Mouse (Mus musculus) forebrain, embryonic 14.5 days (tissue): ENCODE measurements around the gene Arhgap10. TPM values are rescaled to one million over a fixed set of nuclear protein-coding genes. Genes with fewer than 3 reads are reported as not detected.

Experiments used
- ATAC-seq: fragments of 200-750 bp; cut with Nextera tagmentation; 2 replicates; pipeline ENCODE4 v1.8.0; 2017; ENCODE audit warnings: mild to moderate bottlenecking, moderate library complexity
- DNase-seq: peaks from one replicate; pipeline ENCODE4 v3.0.0-alpha.2; 2015; ENCODE audit warnings: low spot score
- H3K27ac ChIP-seq: fragments of 300-500 bp; sonication (generic); 2 replicates; pipeline ENCODE4 v1.5.1; 2014; ENCODE audit warnings: low read depth, mild to moderate bottlenecking, control low read depth, low read length, moderate library complexity
- H3K27me3 ChIP-seq: fragments of 300-500 bp; sonication (generic); replicated peaks from 2 replicates; pipeline ENCODE4 v1.6.1; 2014; ENCODE audit warnings: low read length, control low read depth, mixed read lengths; ENCODE audit not compliant: control insufficient read depth, insufficient read depth
- H3K36me3 ChIP-seq: fragments of 300-500 bp; sonication (generic); 2 replicates; pipeline ENCODE4 v1.6.1; 2014; ENCODE audit warnings: low read length, control low read depth; ENCODE audit not compliant: control insufficient read depth, insufficient read depth
- H3K4me1 ChIP-seq: fragments of 300-500 bp; sonication (generic); 2 replicates; pipeline ENCODE4 v1.6.1; 2014; ENCODE audit warnings: antibody characterized with exemption, low read length, control low read depth; ENCODE audit not compliant: control insufficient read depth, insufficient read depth
- H3K4me2 ChIP-seq: fragments of 300-500 bp; sonication (generic); 2 replicates; pipeline ENCODE4 v1.6.1; 2014; ENCODE audit warnings: mild to moderate bottlenecking, control low read depth, low read length
- H3K4me3 ChIP-seq: fragments of 300-500 bp; sonication (generic); 2 replicates; pipeline ENCODE4 v1.5.1; 2014; ENCODE audit warnings: low read depth, low read length, control low read depth
- H3K9ac ChIP-seq: fragments of 300-500 bp; sonication (generic); 2 replicates; pipeline ENCODE4 v1.6.1; 2014; ENCODE audit warnings: mild to moderate bottlenecking, low read length, control low read depth, moderate library complexity
- H3K9me3 ChIP-seq: fragments of 300-500 bp; sonication (generic); replicated peaks from 2 replicates; pipeline ENCODE4 v1.6.1; 2016; ENCODE audit warnings: low read length, control low read depth, mixed read lengths; ENCODE audit not compliant: control insufficient read depth
- WGBS: fragments of 180-500 bp; shearing (Covaris S2); extraction: QIAGEN DNeasy Blood & Tissue Kit; methylation state at CpG from one replicate; pipeline ENCODE4 v1.1.7; 2014; 5-methylcytosine and 5-hydroxymethylcytosine counted together
- polyA plus RNA-seq: library from polyadenylated mRNA; unstranded; fragments of >200 nt; fragmentation: Nextera tagmentation; extraction: Ambion mirVana; gene quantifications from 2 replicates; pipeline ENCODE4 v1.2.1, GENCODE M21; 2014

Arhgap10 gene
- polyA plus RNA-seq, 1 experiment from 2014 or later = 3.6 TPM

- 84% methylated on average over 3 of the region's 3 CpGs for WGBS
- H3K9ac ChIP-seq = no peak overlapping the region
- no peaks in the 10 kb centered on the region for H3K27me3 ChIP-seq
- no peak for DNase-seq
- no peaks in the 10 kb centered on the region for H3K36me3 ChIP-seq
- H3K4me2 ChIP-seq = no peak overlapping the region
- no peaks in the 10 kb centered on the region for H3K9me3 ChIP-seq
- no peak overlapping the region for H3K27ac ChIP-seq
- H3K4me1 ChIP-seq = peaks cover 3% of the 10 kb centered on the region; the same call in 1 of the 2 replicates
- no peak overlapping the region for H3K4me3 ChIP-seq
- ATAC-seq = no peak
Measured at GRCm38 (mm10) chr8:77213893-77214464, 303.8 kb downstream of the Arhgap10 start.

DNA sequence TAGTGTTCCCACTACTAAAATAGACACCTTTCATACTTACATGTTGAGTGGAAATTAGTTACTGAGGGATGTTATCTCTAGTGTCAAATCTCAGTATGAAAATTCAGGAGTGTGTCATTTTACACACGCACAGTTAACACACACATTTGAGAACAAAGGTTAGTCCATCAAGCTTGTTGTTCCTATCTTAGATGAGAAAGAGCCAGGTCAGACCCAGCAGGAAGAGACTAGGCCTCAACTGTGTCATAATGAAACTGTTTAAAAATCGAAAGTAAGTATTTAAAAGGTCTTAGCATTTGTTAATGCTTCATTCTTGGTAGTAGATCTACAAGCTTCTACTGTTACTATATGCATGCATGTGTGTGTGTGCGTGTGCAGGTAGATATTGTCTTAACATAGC lies 308.5 kb downstream of the Arhgap10 start:
- H3K27ac ChIP-seq = no peak overlapping the region

More for the DNA sequence above, 308.5 kb downstream of the Arhgap10 start:
- Histone ChIP-seq H3K4me3 (no peak overlapping the region), H3K4me1 (no peaks in the 10 kb centered on the region), H3K4me2 (no peak overlapping the region), H3K27me3 (no peaks in the 10 kb centered on the region), H3K9me3 (no peaks in the 10 kb centered on the region), H3K36me3 (no peaks in the 10 kb centered on the region), H3K9ac (no peak overlapping the region)
- ATAC-seq = no peak
- WGBS = 89% methylated on average over 3 of the region's 3 CpGs
- no peak for DNase-seq

Other genes with a start within 250 kb of the Arhgap10 start
- 22.7 and 24.1 TPM in 2 replicates for gene Prmt9, start 31.4 kb upstream of the Arhgap10 start, polyA plus RNA-seq
- gene Tmem184c, start 92.7 kb upstream of the Arhgap10 start, polyA plus RNA-seq = 64.2 and 77.1 TPM in 2 replicates
- 4.1 and 4.4 TPM in 2 replicates for gene Ednra, start 206.5 kb upstream of the Arhgap10 start, polyA plus RNA-seq